Mouse (Mus musculus): ENCODE data around the gene Ergic3. TPM values are rescaled to one million over a fixed set of nuclear protein-coding genes. Genes with fewer than 3 reads are reported as not detected.

Ergic3 gene
- total RNA-seq, 2 experiments from 2014 or later: 52.9 to 53.0 TPM

DNA sequence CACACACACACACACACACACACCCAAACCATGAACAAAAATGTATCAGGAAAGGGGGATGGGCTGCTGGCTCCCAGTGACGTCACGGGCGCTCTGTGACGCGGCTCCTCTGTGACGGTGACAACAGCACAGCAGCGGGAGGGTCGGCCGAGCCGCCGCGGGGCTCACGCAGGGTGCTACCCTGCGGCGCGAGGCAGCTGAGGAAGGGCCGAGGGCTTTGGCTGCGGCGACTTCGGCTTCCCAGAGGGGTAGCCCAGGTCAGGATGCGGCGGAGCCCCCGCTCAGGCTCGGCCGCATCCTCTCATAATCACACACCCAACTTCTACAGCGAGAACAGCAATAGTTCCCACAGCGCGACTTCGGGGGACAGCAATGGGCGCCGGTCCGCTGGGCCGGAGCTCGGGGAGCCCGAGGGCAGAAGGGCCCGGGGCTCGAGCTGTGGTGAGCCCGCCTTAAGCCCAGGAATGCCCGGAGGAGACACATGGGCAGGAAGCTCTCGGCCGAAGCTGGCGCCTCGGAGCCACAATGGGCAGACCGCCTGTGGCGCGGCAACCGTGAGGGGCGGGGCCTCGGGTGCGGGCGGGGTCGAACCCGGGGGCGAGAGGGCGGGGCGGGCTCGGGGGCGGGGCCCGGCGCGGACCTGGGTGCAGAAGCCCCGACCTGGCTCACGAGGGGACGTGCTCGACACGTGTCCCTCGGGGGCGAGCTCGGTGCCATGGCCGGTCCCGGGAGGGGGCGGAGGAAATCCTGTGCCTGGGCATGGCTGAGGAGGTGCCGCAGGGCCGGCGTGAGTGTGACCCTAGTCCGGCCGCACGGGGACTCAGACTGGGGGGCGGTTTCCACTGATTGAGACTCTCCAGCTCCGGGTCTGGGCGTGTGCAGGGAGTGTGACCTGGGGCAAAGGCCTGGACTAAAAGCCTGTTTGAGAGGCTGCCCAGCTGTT, 57.5 kb downstream of the Ergic3 start, which contains the start of gene Spag4:
Gene Spag4 (plus strand): TSS at position 77 of the 943 bp plus-strand sequence.
- DNase-seq (ENCODE audit: low spot score): peak; percentile 58

DNA sequence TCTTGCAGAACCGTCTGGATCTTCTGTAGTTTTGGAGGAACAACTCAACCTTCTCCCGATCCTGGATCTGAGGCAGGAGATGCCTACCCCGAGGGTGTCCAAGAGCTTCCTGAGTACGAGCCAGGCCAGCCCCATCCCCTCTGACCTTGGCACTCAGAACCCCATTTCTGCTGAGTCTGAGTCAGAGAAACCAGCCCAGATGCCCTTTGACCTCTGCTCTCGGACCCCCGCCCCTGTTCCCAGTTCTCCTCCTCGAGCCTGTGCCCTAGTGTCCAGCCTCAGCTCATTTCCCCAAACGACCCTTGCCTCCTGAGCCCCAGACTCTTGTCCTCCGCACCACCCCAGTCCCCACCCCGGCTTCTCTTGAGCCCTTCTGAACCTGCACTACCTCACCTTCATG, 58.3 kb downstream of the Ergic3 start:
- DNase-seq (ENCODE audit: low spot score): no peak

Other genes with a start within 250 kb of the Ergic3 start
- not detected for gene Mmp24, start 232.7 kb upstream of the Ergic3 start, total RNA-seq (2021)
- 10 to 100 TPM; 27.8 to 29.5 TPM for gene BC029722, start 188.6 kb upstream of the Ergic3 start, total RNA-seq (2021)
- 10 to 100 TPM; 43.4 to 45.4 TPM for gene Eif6, start 181.1 kb upstream of the Ergic3 start, total RNA-seq (2021)
- gene Fam83c, start 173.2 kb upstream of the Ergic3 start, total RNA-seq (2021): not detected
- gene Uqcc1, start 77.7 kb upstream of the Ergic3 start, total RNA-seq (2021): 100 to 1,000 TPM; 155 to 182 TPM
- not detected for gene Gm15557, start 67.3 kb upstream of the Ergic3 start, total RNA-seq (2021)
- under 1 TPM in 1 of 2 experiments, not detected in 1; 0.38 TPM for gene Gdf5, start 62.7 kb upstream of the Ergic3 start, total RNA-seq (2021)
- 1 to 10 TPM; 2.7 TPM for gene Cep250, start 51.6 kb upstream of the Ergic3 start, total RNA-seq (2021)
- gene 6430550D23Rik, start 68 bp upstream of the Ergic3 start, total RNA-seq (2021): under 1 TPM; 0.12 to 0.41 TPM
- gene Fer1l4, start 44.9 kb downstream of the Ergic3 start, total RNA-seq (2021): not detected
- under 1 TPM; 0.36 to 0.91 TPM for gene Spag4, start 57.1 kb downstream of the Ergic3 start, total RNA-seq (2021)
- gene Cpne1, start 103.9 kb downstream of the Ergic3 start, total RNA-seq (2021): 1 to 10 TPM; 7.4 to 9.5 TPM
- gene Rbm12, start 103.9 kb downstream of the Ergic3 start, total RNA-seq (2021): 1 to 10 TPM; 5.5 to 7.0 TPM
- gene Gm28036, start 119.0 kb downstream of the Ergic3 start, total RNA-seq (2021): 1 to 10 TPM; 3.0 to 5.8 TPM
- gene Romo1, start 136.0 kb downstream of the Ergic3 start, total RNA-seq (2021): 100 to 1,000 TPM; 246 to 250 TPM
- gene Nfs1, start 136.1 kb downstream of the Ergic3 start, total RNA-seq (2021): 10 to 100 TPM; 75.7 to 77.7 TPM
- 100 to 1,000 TPM in 1 of 2 experiments, 10 to 100 TPM in 1; 89.8 to 104 TPM for gene Rbm39, start 172.2 kb downstream of the Ergic3 start, total RNA-seq (2021)
- gene Phf20, start 188.4 kb downstream of the Ergic3 start, total RNA-seq (2021): 10 to 100 TPM; 30.0 to 32.8 TPM

All from gastrocnemius, adult 18-20 months (tissue).